8 mouse cellular contexts compared by ENCODE assay signal in genomic region chr8:57320851-57321743, GRCm38 (mm10). TPM values are rescaled to one million over a fixed set of nuclear protein-coding genes. Genes with fewer than 3 reads are reported as not detected.
DNase-seq lines count a peak whose midpoint lies in the region; ATAC-seq and TF ChIP-seq lines count a peak whose summit lies in the region.

Gene Hand2 (plus strand): TSS chr8:57320983.

- TF ChIP-seq CTCF in hindbrain, postnatal 0 days (IDR thresholded peaks at IDR 0.05; ENCODE audit: low read depth), result no peak

- DNase-seq in ES-CJ7 (ENCODE audit: low read depth, low spot score), result peak; percentile 63
- peak; percentile 47 for DNase-seq in adrenal gland, adult 2 months
- peak; percentile 82 for DNase-seq in forelimb bud, embryonic 11.5 days (ENCODE audit: low read depth, low spot score)
- DNase-seq in hindbrain, postnatal 0 days (ENCODE audit: low spot score), result no peak
- DNase-seq in layer of hippocampus, postnatal 36 days, result no peak
- DNase-seq in cerebellum, postnatal 14 days, result no peak
- DNase-seq in frontal cortex, postnatal 10 days (ENCODE audit: low spot score in 2 of 2), result no peak

- H3K9me3 ChIP-seq in hindbrain, postnatal 0 days (ENCODE audit: low read length), result no peaks in the 10 kb centered on the region
- no peaks in the 10 kb centered on the region for H3K9me3 ChIP-seq in midbrain, embryonic 16.5 days (replicated peaks; ENCODE audit: control insufficient read depth, low read length, poor library complexity, severe bottlenecking)

- H3K4me2 ChIP-seq in hindbrain, postnatal 0 days (ENCODE audit: low read depth, low read length), result peak within 1 kb of the TSS; percentile 46
- H3K4me2 ChIP-seq in midbrain, embryonic 16.5 days (ENCODE audit: low read length), result peak within 1 kb of the TSS; percentile 43

- H3K36me3 ChIP-seq in hindbrain, postnatal 0 days (ENCODE audit: insufficient read depth, low read length), result no peaks in the 10 kb centered on the region
- H3K36me3 ChIP-seq in midbrain, embryonic 16.5 days (ENCODE audit: control insufficient read depth, insufficient read depth, low read length), result no peaks in the 10 kb centered on the region

- H3K27me3 ChIP-seq in hindbrain, postnatal 0 days (ENCODE audit: insufficient read depth, low read length), result peaks cover 93% of the 10 kb centered on the region
- H3K27me3 ChIP-seq in midbrain, embryonic 16.5 days (ENCODE audit: control insufficient read depth, insufficient read depth, low read depth, low read length), result peaks cover 52% of the 10 kb centered on the region

- peak within 1 kb of the TSS; percentile 29 for H3K4me3 ChIP-seq in hindbrain, postnatal 0 days (ENCODE audit: low read length)
- H3K4me3 ChIP-seq in midbrain, embryonic 16.5 days (ENCODE audit: low read depth, low read length), result peak within 1 kb of the TSS; percentile 24

- no peak within 1 kb of the TSS for H3K9ac ChIP-seq in hindbrain, postnatal 0 days (replicated peaks; ENCODE audit: low read length)
- H3K9ac ChIP-seq in midbrain, embryonic 16.5 days (ENCODE audit: low read depth, low read length), result no peak within 1 kb of the TSS

- WGBS in hindbrain, postnatal 0 days, result under 1% methylated on average over 68 of the region's 83 CpGs
- WGBS in midbrain, embryonic 16.5 days, result under 1% methylated on average over 78 of the region's 83 CpGs

- H3K27ac ChIP-seq in hindbrain, postnatal 0 days, result no peak within 1 kb of the TSS
- H3K27ac ChIP-seq in midbrain, embryonic 16.5 days (ENCODE audit: low read length), result no peak within 1 kb of the TSS

- 0 out of 2 replicates have a peak, but pooled peaks have one; percentile 14 for ATAC-seq in hindbrain, postnatal 0 days
- peak; percentile 67 for ATAC-seq in midbrain, embryonic 16.5 days

- no peaks in the 10 kb centered on the region; the same call in 1 of the 2 replicates for H3K4me1 ChIP-seq in hindbrain, postnatal 0 days (ENCODE audit: insufficient read depth, low read length)
- H3K4me1 ChIP-seq in midbrain, embryonic 16.5 days (ENCODE audit: control insufficient read depth, insufficient read depth, low read length), result peaks cover 9% of the 10 kb centered on the region

RNA-seq across cellular contexts. Expression of gene Hand2, which starts in this region (rescaled TPM):
- total RNA-seq in adrenal gland, adult 2 months (2021), result 10 to 100 TPM; 30.6 to 56.3 TPM
- polyA plus RNA-seq in adrenal gland, adult 2 months (2012; rRNA removed), result 46.9 and 76.2 TPM in 2 replicates
- not detected in 2 replicates for total RNA-seq in hindbrain, postnatal 0 days (2014; rRNA removed)
- polyA plus RNA-seq in hindbrain, postnatal 0 days (2015; fragmentation: Nextera tagmentation; extraction: Ambion mirVana), result not detected in 2 replicates
- polyA plus RNA-seq in midbrain, embryonic 16.5 days (2015; fragmentation: Nextera tagmentation; extraction: Ambion mirVana), result not detected in 2 replicates
- not detected for total RNA-seq in layer of hippocampus, postnatal 36 days (2021)

Comparison
In these comparisons a context has a peak if more than half of its experiments do, and no peak if none do; other contexts are left out.
1. RNA of gene Hand2 (total RNA-seq): 30.6 to 56.3 TPM in adrenal gland, adult 2 months; not detected in hindbrain, postnatal 0 days and not detected in layer of hippocampus, postnatal 36 days; every median in the first group is over 10 times any median in the second.
2. RNA of gene Hand2 (polyA plus RNA-seq): 46.9 to 76.2 TPM in adrenal gland, adult 2 months; not detected in hindbrain, postnatal 0 days and not detected in midbrain, embryonic 16.5 days; every median in the first group is over 10 times any median in the second.
3. Peak in ATAC-seq, H3K4me3 ChIP-seq and H3K4me2 ChIP-seq in hindbrain, postnatal 0 days; RNA of the gene not detected or under 1 TPM.
4. Peak in ATAC-seq, H3K4me3 ChIP-seq and H3K4me2 ChIP-seq in midbrain, embryonic 16.5 days; RNA of the gene not detected or under 1 TPM.
5. DNase-seq: peak in ES-CJ7 (single experiment), adrenal gland, adult 2 months (single experiment) and forelimb bud, embryonic 11.5 days (single experiment); none in hindbrain, postnatal 0 days (single experiment), layer of hippocampus, postnatal 36 days (0 of 2), cerebellum, postnatal 14 days (0 of 2) and frontal cortex, postnatal 10 days (0 of 2).